Mouse (Mus musculus) CD8-positive naive resting alpha-beta T cell, adult 2 months (primary cell): ENCODE results near the gene Slc48a1.

ENCODE experiments used
- DNase-seq, 2 experiments: peaks; one replicate each; pipeline ENCODE4 v3.0.0; 2022; ENCODE audit warnings: low read depth in 2 of 2, low spot score in 2 of 2

Slc48a1 gene

GRCm38 (mm10) chr15:97839991-97840455 is 61.7 kb downstream of the Slc48a1 start:
- DNase-seq: no peak

- no peak for DNase-seq
These were observed 62.5 kb downstream of the Slc48a1 start for GRCm38 (mm10) chr15:97840781-97841180.

GRCm38 (mm10) chr15:97841383-97841782 is 63.1 kb downstream of the Slc48a1 start:
- no peak for DNase-seq

GRCm38 (mm10) chr15:97842058-97842457 is 63.7 kb downstream of the Slc48a1 start:
- peak; percentile 41 to 56 for DNase-seq
